In genomic region chr5:21768506-21768905, GRCm38 (mm10) we compare ENCODE assay signal across 24 mouse cellular contexts. TPM values are rescaled to one million over a fixed set of nuclear protein-coding genes. Genes with fewer than 3 reads are reported as not detected.
A peak's percentile ranks its signal among the peaks of the same experiment; 100 is the strongest.
DNase-seq lines count a peak whose midpoint lies in the region; ATAC-seq lines count a peak whose summit lies in the region.
"Had no signal": no experiment of that assay in that cellular context is flagged by ENCODE, and none has a peak within 500 bp of the region (broad histone marks: within the 10 kb centered on the region; RNA-seq: fewer than 3 reads in every experiment).

No protein-coding gene starts in this region.

- no peak overlapping the region for H3K27ac ChIP-seq in heart, embryonic 10.5 days
- H3K27ac ChIP-seq in midbrain, embryonic 11.5 days (ENCODE audit: low read depth, low read length): no peak overlapping the region
- H3K27ac ChIP-seq in midbrain, embryonic 14.5 days (replicated peaks; ENCODE audit: low read depth, low read length): no peak overlapping the region
- H3K27ac ChIP-seq: embryonic facial prominence, embryonic 10.5 days; embryonic facial prominence, embryonic 12.5 days had no signal

- peak; percentile 35 for DNase-seq in heart, adult 11 months
- DNase-seq in heart, embryonic 10.5 days (ENCODE audit: low spot score): no peak
- peak; percentile 72 for DNase-seq in midbrain, embryonic 11.5 days (ENCODE audit: low spot score, missing footprints)
- DNase-seq in midbrain, embryonic 14.5 days: no peak
- no peak for DNase-seq in kidney, adult 11 months
- DNase-seq in thymus, postnatal 10 days (ENCODE audit: low spot score in 2 of 2): no peak
- DNase-seq: adrenal gland, adult 2 months; adrenal gland, postnatal 10 days; adrenal gland, postnatal 25 days; B cell, adult 2 months; cerebellum, adult 11-12 months; cerebellum, adult 2 months; cerebellum, adult 9-10 months; cerebellum, postnatal 10 days; cerebellum, postnatal 25 days had no signal

- H3K9ac ChIP-seq in midbrain, embryonic 11.5 days (ENCODE audit: low read length): no peak overlapping the region
- no peak overlapping the region for H3K9ac ChIP-seq in midbrain, embryonic 14.5 days (replicated peaks; ENCODE audit: low read length)
- H3K9ac ChIP-seq: embryonic facial prominence, embryonic 12.5 days had no signal

- no peak overlapping the region for H3K4me3 ChIP-seq in heart, embryonic 10.5 days
- no peak overlapping the region for H3K4me3 ChIP-seq in midbrain, embryonic 11.5 days (ENCODE audit: low read depth, low read length)
- H3K4me3 ChIP-seq in midbrain, embryonic 14.5 days (replicated peaks; ENCODE audit: low read depth, low read length): no peak overlapping the region
- H3K4me3 ChIP-seq: embryonic facial prominence, embryonic 10.5 days; embryonic facial prominence, embryonic 12.5 days had no signal

- no peaks in the 10 kb centered on the region for H3K4me1 ChIP-seq in heart, embryonic 10.5 days
- no peaks in the 10 kb centered on the region for H3K4me1 ChIP-seq in midbrain, embryonic 11.5 days (ENCODE audit: control insufficient read depth, insufficient read depth, low read length)
- no peaks in the 10 kb centered on the region for H3K4me1 ChIP-seq in midbrain, embryonic 14.5 days (ENCODE audit: control insufficient read depth, insufficient read depth, low read length)
- H3K4me1 ChIP-seq: embryonic facial prominence, embryonic 10.5 days; embryonic facial prominence, embryonic 12.5 days had no signal

- no peaks in the 10 kb centered on the region for H3K9me3 ChIP-seq in heart, embryonic 10.5 days
- H3K9me3 ChIP-seq in midbrain, embryonic 11.5 days (ENCODE audit: control insufficient read depth, low read length): no peaks in the 10 kb centered on the region
- H3K9me3 ChIP-seq in midbrain, embryonic 14.5 days (ENCODE audit: control insufficient read depth, low read length): no peaks in the 10 kb centered on the region
- H3K9me3 ChIP-seq: embryonic facial prominence, embryonic 10.5 days; embryonic facial prominence, embryonic 12.5 days; G1E had no signal

- H3K4me2 ChIP-seq in midbrain, embryonic 11.5 days: no peak overlapping the region
- H3K4me2 ChIP-seq in midbrain, embryonic 14.5 days (ENCODE audit: low read length): no peak overlapping the region
- H3K4me2 ChIP-seq: embryonic facial prominence, embryonic 12.5 days had no signal

- H3K36me3 ChIP-seq in heart, embryonic 10.5 days: peaks cover 79% of the 10 kb centered on the region
- H3K36me3 ChIP-seq in midbrain, embryonic 11.5 days (ENCODE audit: control insufficient read depth, insufficient read depth, low read length): peaks cover 23% of the 10 kb centered on the region
- peaks cover 70% of the 10 kb centered on the region for H3K36me3 ChIP-seq in midbrain, embryonic 14.5 days (ENCODE audit: control insufficient read depth, insufficient read depth, low read length)

- ATAC-seq in midbrain, embryonic 11.5 days (ENCODE audit: low FRiP score): no peak
- ATAC-seq in midbrain, embryonic 14.5 days (ENCODE audit: low FRiP score, low TSS enrichment): no peak
- ATAC-seq in granulocyte monocyte progenitor cell, adult 5-6 weeks (replicated peaks; ENCODE audit: poor library complexity, severe bottlenecking): peak; percentile 40; the same call in 1 of the 2 replicates
- 0 out of 2 replicates have a peak, but pooled peaks have one; percentile 45 for ATAC-seq in megakaryocyte, adult 5-6 weeks (ENCODE audit: poor library complexity, severe bottlenecking)
- ATAC-seq: CD4-positive, CD25-positive, alpha-beta regulatory T cell, adult 4 months; forebrain, embryonic 14.5 days; forebrain, embryonic 16.5 days had no signal

- H3K27me3 ChIP-seq in heart, embryonic 10.5 days (ENCODE audit: insufficient read depth, poor library complexity, severe bottlenecking): no peaks in the 10 kb centered on the region
- H3K27me3 ChIP-seq in midbrain, embryonic 11.5 days (ENCODE audit: control insufficient read depth, insufficient read depth, low read length): no peaks in the 10 kb centered on the region
- H3K27me3 ChIP-seq in midbrain, embryonic 14.5 days (ENCODE audit: control insufficient read depth, insufficient read depth, low read length): no peaks in the 10 kb centered on the region
- H3K27me3 ChIP-seq: CH12.LX; embryonic facial prominence, embryonic 12.5 days had no signal

- WGBS in heart, embryonic 10.5 days: 91% methylated on average over 4 of the region's 4 CpGs
- 92% methylated on average over 4 of the region's 4 CpGs for WGBS in midbrain, embryonic 11.5 days
- 94% methylated on average over 4 of the region's 4 CpGs for WGBS in midbrain, embryonic 14.5 days

RNA-seq across cellular contexts. Expression of gene Dnajc2, which starts 16.5 kb away (rescaled TPM):
- 63.2 and 82.9 TPM in 2 replicates for polyA plus RNA-seq in heart, embryonic 10.5 days (2016; fragmentation: Nextera tagmentation; extraction: Ambion mirVana)
- 103 and 109 TPM in 2 replicates for polyA plus RNA-seq in midbrain, embryonic 11.5 days (2014; fragmentation: Nextera tagmentation; extraction: Ambion mirVana)
- 75.4 and 76.2 TPM in 2 replicates for polyA plus RNA-seq in midbrain, embryonic 14.5 days (2014; fragmentation: Nextera tagmentation; extraction: Ambion mirVana)
- total RNA-seq in granulocyte monocyte progenitor cell, adult 5-6 weeks (2014; fragmentation: Nextera tagmentation): 92.1 and 94.1 TPM in 2 replicates
- total RNA-seq in granulocyte monocyte progenitor cell, adult 5-6 weeks (2017): 190 and 213 TPM in 2 replicates
- total RNA-seq in megakaryocyte, adult 5-6 weeks (2015): 51.2 and 64.5 TPM in 2 replicates
- total RNA-seq in megakaryocyte, adult 5-6 weeks (2017): 80.0 and 85.3 TPM in 2 replicates

RNA-seq across cellular contexts. Expression of gene Psmc2, which starts 16.6 kb away (rescaled TPM):
- 197 and 226 TPM in 2 replicates for polyA plus RNA-seq in heart, embryonic 10.5 days (2016; fragmentation: Nextera tagmentation; extraction: Ambion mirVana)
- 253 and 272 TPM in 2 replicates for polyA plus RNA-seq in midbrain, embryonic 11.5 days (2014; fragmentation: Nextera tagmentation; extraction: Ambion mirVana)
- 176 and 187 TPM in 2 replicates for polyA plus RNA-seq in midbrain, embryonic 14.5 days (2014; fragmentation: Nextera tagmentation; extraction: Ambion mirVana)
- total RNA-seq in granulocyte monocyte progenitor cell, adult 5-6 weeks (2014; fragmentation: Nextera tagmentation): 77.9 and 98.3 TPM in 2 replicates
- 94.9 and 108 TPM in 2 replicates for total RNA-seq in granulocyte monocyte progenitor cell, adult 5-6 weeks (2017)
- 87.2 and 99.0 TPM in 2 replicates for total RNA-seq in megakaryocyte, adult 5-6 weeks (2015)
- 71.2 and 76.6 TPM in 2 replicates for total RNA-seq in megakaryocyte, adult 5-6 weeks (2017)

RNA-seq across cellular contexts. Expression of gene Pmpcb, which starts 31.6 kb away (rescaled TPM):
- polyA plus RNA-seq in heart, embryonic 10.5 days (2016; fragmentation: Nextera tagmentation; extraction: Ambion mirVana): 100 and 115 TPM in 2 replicates
- 106 and 115 TPM in 2 replicates for polyA plus RNA-seq in midbrain, embryonic 11.5 days (2014; fragmentation: Nextera tagmentation; extraction: Ambion mirVana)
- 72.5 and 88.4 TPM in 2 replicates for polyA plus RNA-seq in midbrain, embryonic 14.5 days (2014; fragmentation: Nextera tagmentation; extraction: Ambion mirVana)
- 45.9 and 67.3 TPM in 2 replicates for total RNA-seq in granulocyte monocyte progenitor cell, adult 5-6 weeks (2014; fragmentation: Nextera tagmentation)
- total RNA-seq in granulocyte monocyte progenitor cell, adult 5-6 weeks (2017): 97.9 and 124 TPM in 2 replicates
- 57.5 and 62.6 TPM in 2 replicates for total RNA-seq in megakaryocyte, adult 5-6 weeks (2015)
- total RNA-seq in megakaryocyte, adult 5-6 weeks (2017): 64.2 and 65.4 TPM in 2 replicates

Comparison
In these comparisons a context has a peak if more than half of its experiments do, and no peak if none do; other contexts are left out.
1. DNase-seq: peak in heart, adult 11 months (single experiment) and midbrain, embryonic 11.5 days (single experiment); none in heart, embryonic 10.5 days (single experiment), midbrain, embryonic 14.5 days (single experiment), kidney, adult 11 months (single experiment) and thymus, postnatal 10 days (0 of 2).
2. ATAC-seq: peak in granulocyte monocyte progenitor cell, adult 5-6 weeks (single experiment) and megakaryocyte, adult 5-6 weeks (single experiment); none in midbrain, embryonic 11.5 days (single experiment) and midbrain, embryonic 14.5 days (single experiment).